Mouse (Mus musculus): ENCODE data around the gene Add3.

GRCm38 (mm10) chr19:53216761-53217538 is 76.7 kb downstream of the Add3 start:
- TF ChIP-seq TAL1 (conservative IDR thresholded peaks at IDR 0.05; ENCODE audit: low read depth, low read length) (no peak), CTCF (IDR thresholded peaks at IDR 0.05; ENCODE audit: low read depth, low read length) (no peak), GATA2 (IDR thresholded peaks at IDR 0.05; ENCODE audit: borderline replicate concordance, low read depth, low read length) (no peak), GATA1 (IDR thresholded peaks at IDR 0.05; ENCODE audit: borderline replicate concordance, low read length) (no peak)
